Mouse (Mus musculus): ENCODE measurements around the gene Gapdh.

- no peak for TF ChIP-seq CTCF (conservative IDR thresholded peaks at IDR 0.05; ENCODE audit: low read length)
- no peak for TF ChIP-seq POU5F1 (IDR thresholded peaks at IDR 0.05; ENCODE audit: borderline replicate concordance, low read length)
These were observed 17.2 kb downstream of the Gapdh start for GRCm38 (mm10) chr6:125148926-125149568.
